Mouse (Mus musculus) adrenal gland, postnatal 14 days (tissue): ENCODE data around the gene Pld1. TPM values are rescaled to one million over a fixed set of nuclear protein-coding genes. Genes with fewer than 3 reads are reported as not detected.
A peak's percentile ranks its signal among the peaks of the same experiment; 100 is the strongest.

Experiments used
- DNase-seq: peaks from one replicate; pipeline ENCODE4 v3.0.0; 2021; ENCODE audit warnings: mixed read lengths
- total RNA-seq: library from RNA; stranded (reverse); gene quantifications from 2 replicates; pipeline ENCODE4 v1.2.3, GENCODE M21; 2021

The Pld1 gene
- total RNA-seq, 1 experiment from 2014 or later = 9.6 TPM

DNA sequence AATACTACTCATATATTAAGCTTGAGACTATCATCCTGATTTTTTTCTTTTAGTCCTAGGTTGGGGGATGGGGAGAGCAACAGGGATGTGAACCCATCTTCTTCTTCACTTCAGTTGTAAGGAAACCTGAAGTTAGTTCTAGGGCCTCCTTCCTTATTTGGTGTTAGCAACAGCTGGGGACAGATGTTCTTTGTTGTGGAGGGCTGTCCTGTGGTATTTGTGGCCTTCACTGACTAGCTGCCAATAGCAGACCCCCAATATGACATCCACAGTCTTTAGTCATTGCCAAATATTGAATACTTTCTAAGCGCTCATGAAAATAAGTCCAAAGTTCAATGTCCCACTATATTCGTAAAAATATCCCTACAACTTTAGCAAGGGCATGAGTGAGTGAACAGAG lies 111.0 kb downstream of the Pld1 start:
- no peak for DNase-seq

DNA sequence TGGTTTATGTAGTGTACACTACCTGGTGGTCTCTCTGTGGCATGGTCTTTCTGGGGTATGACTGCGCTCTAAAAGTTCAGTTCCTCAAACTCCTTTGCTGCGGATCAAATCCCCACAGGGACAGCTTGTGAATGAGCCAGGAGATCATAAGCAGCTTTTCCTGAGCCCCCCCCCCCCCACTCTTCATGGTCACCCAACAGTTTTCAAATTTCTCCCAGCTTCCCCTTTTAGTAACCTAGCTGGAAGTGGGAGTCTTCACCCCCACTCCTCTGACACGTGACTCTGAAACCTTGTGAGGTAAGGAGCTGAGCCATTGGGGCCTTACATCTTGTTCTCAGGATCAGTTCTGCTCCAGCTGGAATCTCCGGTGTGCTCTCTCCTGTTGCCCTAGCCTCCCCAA lies 114.6 kb downstream of the Pld1 start:
- no peak for DNase-seq

DNA sequence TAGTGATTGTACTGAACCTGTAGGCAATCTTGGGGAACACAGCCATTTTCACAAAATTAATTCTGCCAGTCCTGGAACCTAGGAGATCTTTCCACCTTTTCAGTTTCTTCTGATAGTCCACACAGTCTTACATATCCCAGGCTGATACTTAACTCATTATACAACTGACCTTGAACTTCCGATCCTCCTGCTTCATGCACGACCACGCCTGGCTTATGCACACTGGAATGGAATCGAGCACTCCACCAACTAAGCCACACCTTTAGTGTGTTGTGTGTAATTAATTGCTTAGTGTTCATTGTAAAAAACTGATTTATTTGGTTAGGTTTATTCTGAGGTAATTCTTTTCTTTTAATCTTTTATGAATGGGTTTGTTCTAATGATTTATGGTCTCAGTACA lies 122.2 kb downstream of the Pld1 start:
- DNase-seq = no peak

DNA sequence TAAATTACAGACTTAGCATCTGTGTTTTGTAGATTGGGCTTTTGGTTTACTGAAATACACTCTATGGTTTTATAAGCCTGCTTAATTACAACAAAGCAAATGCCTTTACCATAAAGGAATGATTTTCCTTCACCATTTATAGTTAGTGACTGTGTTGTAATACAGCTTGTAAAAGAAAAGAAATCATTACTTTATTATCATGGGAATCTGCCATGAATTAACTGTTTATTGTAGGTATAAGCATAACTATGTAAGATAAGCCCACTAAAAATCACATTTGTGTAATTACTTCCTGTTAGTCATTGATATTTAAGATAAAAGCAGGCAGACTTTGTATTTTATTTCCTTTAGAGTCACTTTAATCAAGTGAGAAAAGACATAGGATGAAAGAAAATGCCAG lies 122.7 kb downstream of the Pld1 start:
- DNase-seq = no peak

DNA sequence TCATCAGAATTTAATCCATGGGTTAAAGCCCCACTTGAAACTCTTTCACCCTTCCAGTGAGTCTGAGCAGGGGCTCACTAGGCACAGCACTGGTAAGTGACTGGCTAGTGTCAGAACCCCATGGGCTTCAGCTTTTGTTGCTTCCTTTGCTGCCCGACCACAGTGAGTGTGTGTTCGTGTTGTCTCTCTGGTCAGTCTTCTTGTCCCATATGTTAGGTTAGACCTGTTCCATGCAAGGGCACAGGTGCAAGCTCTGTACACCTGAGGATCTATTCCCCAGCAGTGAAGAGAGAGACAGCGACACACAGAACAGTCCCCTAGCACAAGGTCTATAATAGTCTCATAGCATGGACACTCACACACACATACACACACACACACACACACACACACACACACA lies 140.7 kb downstream of the Pld1 start:
- no peak for DNase-seq

DNA sequence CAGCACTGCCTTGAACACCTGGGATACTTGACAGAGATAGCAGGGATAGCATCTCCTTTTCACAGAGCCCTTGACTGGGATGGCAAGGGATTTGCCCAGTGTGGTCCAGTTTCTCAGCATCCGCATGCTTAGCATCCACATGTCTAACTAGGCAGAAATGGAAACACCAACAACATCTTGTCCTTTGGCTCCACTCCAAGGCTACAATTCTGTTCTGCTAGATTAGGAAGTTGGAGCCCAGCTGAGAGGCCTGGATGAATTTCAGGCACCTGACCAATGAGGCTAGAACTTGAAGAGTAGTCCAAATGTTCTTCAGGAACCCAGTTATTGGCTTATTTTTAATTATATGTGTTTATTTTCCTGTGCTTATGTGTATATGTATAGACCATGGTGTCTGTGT lies 141.6 kb downstream of the Pld1 start:
- DNase-seq = no peak

DNA sequence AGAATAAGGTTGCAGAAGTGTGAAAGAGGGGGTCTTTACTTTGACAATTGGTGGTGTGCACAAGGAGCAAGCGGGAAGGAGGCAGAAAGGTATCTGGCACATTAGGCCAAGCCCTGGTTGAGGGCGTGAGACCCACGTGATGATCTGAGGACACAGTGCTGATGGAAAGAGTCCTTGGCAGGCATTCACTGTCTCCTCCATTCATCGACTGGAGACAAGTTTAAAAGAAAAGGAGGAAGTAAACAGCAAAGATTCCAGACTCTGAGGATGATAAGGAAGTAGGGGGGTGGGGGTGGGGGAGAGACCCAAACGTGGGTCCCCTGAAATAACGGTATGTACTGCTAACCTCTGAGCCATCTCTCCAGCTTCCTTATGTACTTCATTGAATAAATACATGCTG lies 142.5 kb downstream of the Pld1 start:
- no peak for DNase-seq

DNA sequence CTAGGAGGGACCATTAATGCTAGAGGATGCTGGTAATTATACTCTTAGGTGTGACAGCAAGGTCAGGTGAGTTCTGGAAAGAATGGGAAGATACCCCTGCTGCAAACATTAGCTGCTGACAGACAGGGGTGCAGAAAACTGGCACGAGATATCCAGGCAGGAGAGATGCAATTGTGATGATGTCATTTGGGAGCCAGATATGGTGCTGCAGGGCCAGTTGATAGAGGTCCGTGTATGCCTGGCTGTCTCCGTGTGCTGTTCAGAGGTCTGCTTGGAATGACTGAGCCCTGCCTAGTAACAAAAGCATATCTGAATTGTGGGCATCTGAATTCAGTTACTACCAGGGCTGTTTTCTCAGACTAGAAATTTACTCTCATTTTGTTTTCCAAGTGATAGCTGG lies 144.7 kb downstream of the Pld1 start:
- DNase-seq = no peak

DNA sequence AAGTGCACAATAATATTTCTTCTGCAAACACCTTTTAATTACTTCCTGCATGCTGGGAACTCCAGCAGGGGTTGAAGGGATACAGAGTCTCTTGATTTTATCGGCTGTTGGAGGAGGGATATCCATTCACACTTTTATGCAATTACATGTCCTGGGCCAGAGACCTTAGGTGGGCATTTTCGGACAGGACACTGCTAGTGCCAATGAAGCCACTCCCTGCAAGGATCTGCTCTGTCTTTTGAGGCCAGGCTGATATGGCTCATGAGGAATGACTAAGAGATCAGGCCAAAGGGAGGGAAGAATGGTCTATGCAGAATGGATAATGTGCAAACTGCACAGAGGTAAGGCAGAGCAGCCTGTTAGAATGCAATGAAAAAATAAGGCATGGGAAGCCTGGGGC lies 145.8 kb downstream of the Pld1 start:
- no peak for DNase-seq

DNA sequence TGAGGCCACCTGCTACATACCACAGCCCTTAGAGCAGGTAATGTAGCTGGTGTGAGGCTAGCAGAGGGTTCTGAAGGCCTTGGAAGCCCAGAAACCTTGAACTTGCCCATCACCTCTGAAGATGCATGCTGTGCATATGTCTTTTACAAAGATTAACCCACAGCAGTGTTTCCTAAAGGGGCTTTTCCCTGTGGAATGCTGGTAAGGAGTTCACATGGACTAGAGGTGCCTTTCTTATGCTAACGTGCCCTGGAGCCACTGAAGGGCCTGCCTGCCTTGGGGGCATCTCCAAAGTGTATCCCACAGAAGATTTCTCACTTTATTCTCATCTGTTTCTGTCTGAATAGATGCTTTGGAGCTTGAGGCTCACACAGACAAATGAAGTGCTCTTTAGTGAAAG lies 152.8 kb downstream of the Pld1 start:
- DNase-seq = no peak

DNA sequence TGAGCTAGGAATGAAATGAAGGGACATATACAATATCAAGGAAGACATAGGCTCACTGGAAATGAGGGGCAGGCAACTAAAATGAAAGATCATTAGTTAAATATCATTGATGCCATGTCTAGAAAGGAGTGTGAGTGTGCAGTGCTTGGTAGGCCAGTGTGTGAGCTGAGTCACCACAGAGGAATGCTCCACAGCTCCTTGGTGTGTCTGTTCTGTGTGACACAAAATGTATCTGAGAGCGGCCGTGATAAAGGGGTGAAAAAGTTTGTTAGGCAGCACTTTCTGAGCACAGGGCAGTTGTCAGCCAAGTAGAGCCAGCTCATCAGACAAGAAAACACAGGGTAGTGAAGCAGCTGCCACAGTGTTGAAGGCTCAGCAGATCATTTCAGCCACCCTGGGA lies 153.2 kb downstream of the Pld1 start:
- DNase-seq = no peak

DNA sequence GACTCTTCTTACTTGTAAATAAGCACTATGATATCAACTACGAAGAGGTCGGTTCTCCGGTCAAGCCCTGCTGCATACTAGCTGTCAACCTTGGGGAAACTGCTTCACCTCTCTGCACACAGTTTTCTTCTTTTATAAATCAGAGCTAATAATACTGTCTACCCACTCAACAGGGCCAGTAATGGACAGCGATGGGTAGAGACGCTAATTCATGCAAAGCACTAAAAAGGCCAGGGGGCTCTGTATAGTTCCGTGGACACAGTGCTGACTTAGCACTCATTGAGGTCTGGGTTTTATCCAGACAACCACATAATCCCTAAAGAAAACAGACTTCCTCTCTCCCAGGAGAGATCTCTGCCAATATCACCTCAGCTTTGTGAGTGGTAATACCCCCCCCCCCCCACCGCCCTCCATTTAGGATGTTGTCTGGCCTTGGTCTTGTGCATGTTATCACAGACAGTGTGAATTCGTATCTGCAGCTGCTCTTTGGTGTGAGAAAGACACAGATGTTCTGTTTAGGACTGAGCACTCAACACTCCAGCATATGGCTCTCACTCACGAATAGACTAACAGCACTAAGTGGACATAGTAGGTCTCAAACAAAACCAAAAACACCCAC lies 155.3 kb downstream of the Pld1 start:
- DNase-seq = no peak

DNA sequence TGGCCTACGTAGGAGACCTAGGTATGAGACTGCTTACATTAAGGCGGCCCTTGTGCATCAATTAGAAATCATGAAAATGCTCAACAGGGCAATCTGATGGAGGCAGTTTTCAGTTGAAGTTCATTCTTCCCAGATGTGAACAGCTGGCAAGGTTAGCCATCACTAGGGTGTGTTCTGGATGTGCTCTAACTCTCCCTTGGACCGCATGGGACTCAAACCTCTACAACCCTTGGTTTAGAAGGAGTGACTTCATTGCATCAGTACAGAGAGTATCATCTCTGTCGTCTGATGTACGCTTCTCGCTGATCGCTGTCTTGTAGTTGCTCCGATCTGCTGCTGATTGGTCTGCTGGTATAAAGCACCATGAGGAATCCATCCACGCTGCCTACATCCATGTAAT lies 157.0 kb downstream of the Pld1 start:
- no peak for DNase-seq

DNA sequence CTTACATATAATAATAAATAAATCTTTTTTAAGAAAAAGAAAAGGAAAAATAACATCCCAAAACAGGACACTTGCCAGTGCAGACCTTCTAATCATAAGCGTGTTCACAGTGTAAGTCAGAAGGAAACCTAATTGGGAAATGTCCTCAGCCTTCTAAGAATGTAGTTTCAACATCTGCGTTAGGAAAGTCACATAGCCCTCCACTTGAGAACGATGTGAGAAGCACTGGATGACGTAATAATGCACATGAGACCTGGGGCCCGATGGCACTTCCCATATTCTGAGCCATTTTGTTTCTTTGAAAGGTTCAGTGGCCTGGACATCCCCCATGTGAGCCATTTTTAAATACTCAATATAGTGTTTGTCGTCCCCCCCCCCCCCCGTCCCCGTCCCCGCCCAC lies 160.7 kb downstream of the Pld1 start:
- DNase-seq = no peak

DNA sequence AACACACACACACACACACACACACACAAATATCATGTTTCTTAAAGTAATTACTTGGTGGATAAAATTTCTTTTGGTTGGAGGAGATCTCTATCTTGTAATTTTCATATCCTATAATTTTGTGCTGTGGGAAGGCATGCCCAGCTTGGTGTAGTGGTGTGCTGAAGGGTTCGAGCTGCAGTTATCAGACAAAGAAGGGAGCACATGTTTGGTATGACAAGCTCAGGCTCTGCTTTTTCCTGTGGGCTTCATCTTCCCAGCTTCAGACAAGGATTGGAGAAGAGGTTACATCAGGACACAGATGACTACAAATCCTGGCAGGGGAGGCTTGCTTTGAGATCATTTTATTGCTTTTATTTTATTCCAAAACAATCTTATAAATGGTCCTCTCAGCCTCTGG lies 166.5 kb downstream of the Pld1 start:
- no peak for DNase-seq

DNA sequence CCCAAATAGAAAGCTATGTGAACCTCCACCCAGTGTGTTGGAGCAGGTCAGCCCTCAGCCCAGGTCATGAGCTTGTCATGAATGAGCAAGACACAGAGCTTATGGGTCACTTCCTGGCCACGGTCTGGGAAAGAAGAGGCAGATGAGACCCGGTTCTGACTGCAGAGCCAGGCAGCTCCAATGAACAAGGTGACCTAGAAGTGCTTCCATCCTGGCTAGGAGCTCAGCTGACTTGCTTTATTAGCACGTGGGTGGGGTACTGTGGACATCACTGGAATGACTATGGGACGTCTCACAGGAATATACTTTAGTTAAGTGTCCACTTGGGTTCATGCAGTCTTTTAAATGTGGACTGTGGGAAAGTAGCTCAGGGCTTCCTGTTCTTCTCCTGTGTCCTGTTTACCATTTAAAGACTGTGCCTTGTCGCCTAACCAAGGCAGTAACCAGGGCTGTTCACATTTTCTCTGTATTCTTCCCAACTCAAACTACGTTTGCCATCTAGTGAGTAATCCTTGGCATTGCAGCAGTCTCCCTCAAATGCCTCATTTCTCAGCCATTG lies 169.0 kb downstream of the Pld1 start:
- DNase-seq = peak; percentile 60

DNA sequence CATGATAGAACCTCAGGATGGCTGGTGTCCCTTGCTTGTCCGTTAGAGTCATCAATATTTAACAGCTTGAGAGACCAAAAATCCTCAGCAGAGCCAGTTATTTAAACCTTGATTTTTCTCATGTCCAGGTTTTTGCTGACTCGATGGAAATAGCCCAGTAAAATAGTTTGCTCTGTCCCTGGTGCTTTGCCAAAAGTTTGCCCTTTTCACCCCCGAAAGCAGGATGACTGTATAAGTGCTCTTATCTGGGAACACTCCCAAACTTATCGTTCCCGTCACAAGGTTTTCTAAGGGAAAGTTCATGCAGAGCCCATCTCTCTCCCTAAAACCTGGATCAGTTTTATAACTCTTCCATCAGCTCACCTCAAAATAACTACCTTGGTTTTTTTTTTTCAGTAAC lies 173.0 kb downstream of the Pld1 start:
- DNase-seq = peak; percentile 65

DNA sequence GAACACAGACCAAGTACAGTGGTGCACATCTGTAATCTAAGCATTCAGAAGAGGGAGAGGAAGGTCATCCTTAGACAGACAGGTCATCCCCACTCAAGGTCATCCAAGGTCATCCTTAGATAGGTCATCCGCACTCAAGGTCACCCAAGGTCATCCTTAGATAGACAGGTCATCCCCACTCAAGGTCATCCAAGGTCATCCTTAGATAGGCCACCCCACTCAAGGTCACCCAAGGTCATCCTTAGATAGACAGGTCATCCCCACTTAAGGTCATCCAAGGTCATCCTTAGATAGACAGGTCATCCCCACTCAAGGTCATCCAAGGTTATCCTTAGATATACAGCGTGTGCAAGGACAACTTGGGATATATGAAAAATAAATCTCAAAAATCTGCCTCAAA lies 175.4 kb downstream of the Pld1 start:
- no peak for DNase-seq

DNA sequence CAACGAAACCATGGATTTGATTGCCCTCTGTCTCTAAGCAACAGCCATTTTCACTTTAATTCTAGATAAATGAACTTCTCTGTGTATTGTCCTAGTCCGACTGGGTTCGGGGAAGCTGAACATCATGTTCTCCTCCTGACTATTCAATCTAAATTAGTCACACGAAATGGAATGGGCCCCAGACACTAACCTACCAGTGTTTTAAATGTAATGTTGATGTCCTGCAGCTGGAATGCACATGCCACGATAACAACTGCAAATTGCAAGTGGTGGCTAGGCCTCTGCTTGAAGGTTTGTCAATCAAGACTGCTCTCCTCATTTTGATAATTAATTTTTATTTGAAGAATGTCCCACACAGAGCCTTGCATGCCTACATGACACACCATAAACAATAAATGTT lies 203.2 kb downstream of the Pld1 start:
- DNase-seq = no peak

DNA sequence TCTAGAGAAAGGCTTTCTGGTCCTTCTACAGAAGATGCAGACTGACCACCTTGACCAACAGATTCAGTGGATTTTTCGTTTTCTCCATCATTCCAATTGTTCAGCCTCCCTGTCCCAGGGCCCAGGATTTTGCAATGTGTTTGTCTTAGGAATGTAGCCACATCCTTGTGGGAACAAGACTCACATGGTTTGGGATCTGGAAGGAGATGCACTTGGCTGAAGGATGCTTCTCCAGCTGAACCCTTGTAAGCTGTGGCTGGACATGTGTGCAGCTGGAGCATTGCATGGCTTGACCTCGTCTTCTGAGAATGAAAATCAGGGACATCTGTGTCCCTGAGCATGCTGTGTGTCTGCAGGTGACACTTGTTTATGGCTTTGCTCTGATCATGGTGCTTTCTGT lies 203.6 kb downstream of the Pld1 start:
- no peak for DNase-seq

DNA sequence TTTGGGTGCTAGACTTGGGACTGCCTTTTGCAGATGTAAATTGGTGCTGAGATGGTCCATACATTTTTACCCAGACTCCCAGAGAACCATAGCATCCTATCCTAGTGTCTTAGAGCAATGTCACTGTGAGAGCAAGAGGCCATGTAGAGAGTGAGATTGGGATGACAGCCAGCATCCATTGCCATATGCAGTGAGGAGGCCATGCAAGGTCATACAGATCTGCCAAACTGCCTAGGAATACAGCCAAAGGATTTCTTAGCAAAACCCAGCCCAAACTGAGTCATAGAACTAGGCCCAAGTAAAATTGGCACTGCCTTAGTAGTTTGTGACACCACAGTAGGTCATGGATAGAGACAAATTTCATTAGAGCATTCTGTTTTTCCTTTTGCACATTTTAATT lies 206.2 kb downstream of the Pld1 start:
- DNase-seq = peak; percentile 79

DNA sequence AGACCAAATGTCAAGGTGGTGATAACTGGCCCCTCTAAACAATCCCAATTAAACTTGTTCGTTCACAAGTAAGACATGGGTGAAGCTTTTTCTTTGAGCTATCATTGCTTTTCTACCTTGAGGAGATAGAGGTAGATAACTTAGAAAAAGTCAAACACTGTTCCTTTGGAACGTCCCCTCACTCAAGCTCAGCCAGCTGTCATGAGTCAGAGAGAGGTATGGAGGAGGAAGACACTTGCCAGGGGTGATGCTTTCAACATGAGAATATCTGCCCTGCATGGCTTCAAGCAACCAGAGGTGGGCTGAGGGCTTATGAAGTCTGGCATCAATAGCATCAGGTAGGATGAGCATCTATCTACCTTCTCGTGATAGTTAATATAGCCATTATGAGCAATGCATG lies 207.0 kb downstream of the Pld1 start:
- DNase-seq = no peak

DNA sequence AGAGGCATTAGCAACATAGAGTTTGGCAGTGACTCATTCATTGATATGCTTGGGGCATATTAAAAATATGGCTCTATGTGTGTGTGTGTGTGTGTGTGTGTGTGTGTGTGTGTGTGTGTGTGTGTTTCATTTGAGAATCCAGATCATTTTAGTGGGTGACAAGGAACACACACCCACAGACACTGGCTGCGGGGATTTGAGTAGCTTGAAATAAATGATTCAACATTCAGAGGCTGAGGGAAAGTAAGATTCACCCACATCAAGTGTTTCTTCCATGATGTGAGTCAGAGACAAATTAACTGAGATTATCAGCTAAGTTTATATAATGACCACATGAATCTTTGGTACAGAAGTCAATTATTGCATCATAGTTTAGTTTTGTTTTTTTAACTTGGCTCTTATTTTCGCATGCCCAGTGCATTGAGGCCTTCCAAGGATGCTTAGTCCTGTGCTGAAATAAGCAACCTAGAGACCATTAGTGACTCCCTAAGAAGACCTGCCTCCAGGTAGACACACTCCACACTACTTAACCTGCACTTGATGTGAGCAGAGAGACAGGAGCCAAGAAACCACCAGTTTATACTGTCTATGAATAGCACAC lies 211.3 kb downstream of the Pld1 start:
- DNase-seq = no peak

DNA sequence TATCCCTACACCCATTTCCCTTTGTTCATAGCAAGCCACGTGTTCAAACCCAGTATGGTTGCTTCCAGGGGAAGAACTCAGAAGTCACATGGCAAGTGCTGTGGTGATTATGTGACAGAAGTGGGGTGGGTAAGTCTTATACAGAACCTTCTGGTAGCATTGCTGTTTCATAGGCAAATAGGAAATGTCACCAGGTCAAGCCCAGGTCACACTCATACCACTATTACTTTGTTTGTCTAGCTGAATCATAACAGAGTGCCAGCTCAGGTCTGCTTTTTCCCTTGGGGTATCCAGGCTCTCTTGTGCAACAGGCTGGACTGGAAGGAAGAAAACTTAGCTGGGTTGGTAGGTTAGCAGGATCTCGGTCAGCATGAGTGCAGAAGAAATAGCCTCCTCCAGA lies 219.5 kb downstream of the Pld1 start:
- peak; percentile 29 for DNase-seq

DNA sequence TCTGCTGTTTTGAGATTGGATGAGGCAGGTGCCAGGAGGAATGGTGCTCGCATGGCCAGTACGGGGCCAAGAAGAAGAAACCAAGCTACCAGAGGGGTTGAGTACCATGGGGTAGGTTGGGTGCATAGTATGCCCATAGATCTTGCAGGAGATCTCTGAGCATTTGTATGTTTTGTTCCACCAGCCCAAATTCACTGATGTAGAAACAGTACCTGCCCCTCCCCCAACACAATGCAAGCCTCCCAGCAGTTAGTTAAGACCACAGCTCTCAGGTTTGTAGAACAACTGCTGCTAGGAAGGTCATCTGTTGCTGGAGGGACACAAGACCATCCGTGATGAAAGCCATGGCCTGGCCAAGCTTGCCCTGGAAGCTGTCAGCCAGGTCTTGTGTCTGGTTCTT lies 220.4 kb downstream of the Pld1 start:
- no peak for DNase-seq
